Mouse (Mus musculus): ENCODE results near the gene Gria1. TPM values are rescaled to one million over a fixed set of nuclear protein-coding genes. Genes with fewer than 3 reads are reported as not detected.

The Gria1 gene
- polyA plus RNA-seq, 1 experiment: not detected

DNA sequence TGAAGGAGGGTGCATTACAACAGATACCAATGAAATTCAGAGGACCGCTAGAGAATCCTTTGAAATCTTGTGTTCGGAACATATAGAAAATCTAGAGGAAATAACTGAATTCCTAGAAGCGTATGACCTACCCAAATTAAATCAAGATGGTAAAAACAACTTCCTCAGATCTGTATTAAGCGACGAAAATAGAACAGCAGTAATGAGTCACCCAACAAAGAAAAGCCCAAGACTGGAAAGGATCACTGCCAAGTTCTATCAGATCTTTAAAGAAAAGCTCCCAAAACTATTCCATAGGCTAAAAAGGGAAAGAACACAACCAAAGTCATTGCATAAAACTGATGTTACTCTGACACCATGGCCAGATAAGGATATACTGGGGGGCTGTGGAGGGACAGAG, 183.6 kb downstream of the Gria1 start:
- TF ChIP-seq GATA1 (IDR thresholded peaks at IDR 0.05; ENCODE audit: low read length): no peak

DNA sequence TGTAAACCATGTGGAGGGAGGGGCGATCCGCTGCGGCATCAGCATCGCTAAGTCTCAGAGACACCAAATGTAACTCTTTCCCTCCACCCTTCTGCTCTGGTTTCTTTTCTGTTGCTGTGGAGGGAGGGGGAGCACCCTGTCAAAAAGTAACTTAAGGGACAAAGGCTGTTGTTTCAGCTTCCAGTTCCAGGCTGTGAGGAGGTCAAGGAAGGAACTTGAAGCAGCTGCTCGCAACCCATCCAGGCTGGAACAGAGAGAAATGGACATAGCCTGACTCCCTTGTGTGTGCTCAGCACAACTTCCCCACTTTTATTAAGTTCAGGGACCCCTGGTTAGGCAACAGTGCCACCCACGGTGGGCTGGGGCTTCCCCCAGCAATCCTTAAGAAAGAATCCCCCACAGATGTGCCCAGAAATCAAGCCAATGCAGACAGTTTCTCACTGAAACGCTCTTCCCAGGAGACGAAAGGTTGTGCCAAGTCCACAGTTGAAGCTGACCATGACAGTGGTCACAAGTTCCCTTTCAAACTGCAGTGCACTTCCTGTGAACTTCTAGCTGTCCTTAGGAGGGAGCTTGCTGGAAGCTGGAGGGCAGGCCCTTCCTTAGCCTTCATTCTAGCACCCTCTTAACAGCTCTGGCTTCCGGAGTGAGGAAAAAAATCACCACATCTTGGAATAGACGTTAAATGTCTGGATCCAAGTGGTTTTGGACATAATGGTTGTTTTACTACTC, 190.2 kb downstream of the Gria1 start:
- TF ChIP-seq GATA1 (IDR thresholded peaks at IDR 0.05; ENCODE audit: low read length): no peak

DNA sequence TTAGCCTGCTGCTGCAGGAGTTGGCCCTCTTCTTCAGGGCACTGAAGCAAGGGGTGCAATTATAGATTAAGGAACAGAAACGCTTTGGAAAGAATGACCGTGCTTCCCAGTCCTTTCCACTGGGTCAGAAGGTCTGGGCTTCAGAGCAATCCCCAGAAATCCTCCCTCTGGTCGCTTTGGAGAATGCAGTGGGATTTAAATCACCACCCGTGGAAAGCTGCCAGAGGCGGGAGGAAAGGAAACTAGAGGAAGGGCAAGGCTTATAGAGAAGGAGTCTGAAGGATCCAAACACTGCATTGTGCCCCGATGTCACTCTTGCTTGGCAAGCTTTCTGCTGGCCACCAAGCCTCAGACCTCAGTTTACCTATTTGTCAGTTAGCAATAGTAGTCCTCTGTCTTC, 193.2 kb downstream of the Gria1 start:
- no peak for TF ChIP-seq GATA1 (IDR thresholded peaks at IDR 0.05; ENCODE audit: low read length)

DNA sequence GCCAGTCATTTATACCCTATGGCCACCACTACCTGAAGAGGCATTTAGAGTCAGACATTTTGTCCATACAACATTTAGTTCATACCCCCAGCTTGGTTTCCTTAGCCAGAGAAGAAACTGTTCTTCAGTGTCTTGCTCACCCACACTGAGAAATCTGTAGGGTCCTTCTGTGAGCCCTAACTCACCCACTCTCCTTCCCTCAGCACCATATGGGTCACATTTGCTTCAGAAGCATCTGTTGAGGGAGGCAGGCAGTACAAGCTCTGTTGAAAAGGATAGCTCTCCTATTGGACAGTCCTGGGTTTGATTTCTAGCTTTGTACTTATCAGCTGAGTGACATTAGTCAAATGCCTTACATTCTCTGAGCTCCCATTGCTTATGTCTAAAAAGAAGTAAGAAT, 196.1 kb downstream of the Gria1 start:
- TF ChIP-seq GATA1 (IDR thresholded peaks at IDR 0.05; ENCODE audit: low read length): no peak

DNA sequence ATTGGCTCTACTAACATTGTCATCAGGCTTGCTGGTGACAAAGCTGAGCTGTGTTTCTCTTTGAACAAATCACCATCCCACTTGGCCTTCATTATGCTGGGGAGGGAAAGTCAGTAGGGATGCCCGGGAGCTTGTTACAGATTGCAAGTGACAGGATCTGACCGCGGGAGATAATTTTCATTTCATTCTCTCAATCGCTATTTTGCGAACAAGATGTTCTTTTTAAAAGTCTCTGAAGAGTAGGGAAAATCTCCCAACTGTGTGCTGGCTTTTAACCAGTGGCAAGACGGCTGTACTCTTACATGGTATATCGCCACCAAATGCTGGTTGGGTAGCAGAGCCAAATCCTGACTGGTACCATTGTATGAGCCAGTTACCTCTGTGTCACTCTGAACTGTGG, 202.9 kb downstream of the Gria1 start:
- TF ChIP-seq GATA1 (IDR thresholded peaks at IDR 0.05; ENCODE audit: low read length): no peak

DNA sequence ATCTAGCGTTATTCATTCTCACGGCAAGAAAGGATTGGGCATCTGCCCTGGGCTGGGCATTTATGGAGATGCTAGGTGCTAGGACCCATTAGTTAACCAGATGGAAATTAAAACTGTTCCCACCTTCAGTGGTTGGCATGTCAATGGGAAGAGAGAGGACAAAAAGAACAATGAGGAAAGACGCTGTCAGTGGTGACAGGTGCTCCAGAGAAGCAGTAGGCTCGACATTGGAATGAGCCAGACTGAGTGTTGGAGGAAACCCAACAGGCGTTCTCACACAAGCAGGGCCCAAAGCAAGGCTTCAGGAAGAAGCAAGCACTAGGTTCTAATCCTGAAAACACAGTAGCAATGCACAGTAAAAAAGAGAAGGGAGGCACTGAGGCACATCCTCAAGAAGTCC, 203.4 kb downstream of the Gria1 start:
- no peak for TF ChIP-seq GATA1 (IDR thresholded peaks at IDR 0.05; ENCODE audit: low read length)

DNA sequence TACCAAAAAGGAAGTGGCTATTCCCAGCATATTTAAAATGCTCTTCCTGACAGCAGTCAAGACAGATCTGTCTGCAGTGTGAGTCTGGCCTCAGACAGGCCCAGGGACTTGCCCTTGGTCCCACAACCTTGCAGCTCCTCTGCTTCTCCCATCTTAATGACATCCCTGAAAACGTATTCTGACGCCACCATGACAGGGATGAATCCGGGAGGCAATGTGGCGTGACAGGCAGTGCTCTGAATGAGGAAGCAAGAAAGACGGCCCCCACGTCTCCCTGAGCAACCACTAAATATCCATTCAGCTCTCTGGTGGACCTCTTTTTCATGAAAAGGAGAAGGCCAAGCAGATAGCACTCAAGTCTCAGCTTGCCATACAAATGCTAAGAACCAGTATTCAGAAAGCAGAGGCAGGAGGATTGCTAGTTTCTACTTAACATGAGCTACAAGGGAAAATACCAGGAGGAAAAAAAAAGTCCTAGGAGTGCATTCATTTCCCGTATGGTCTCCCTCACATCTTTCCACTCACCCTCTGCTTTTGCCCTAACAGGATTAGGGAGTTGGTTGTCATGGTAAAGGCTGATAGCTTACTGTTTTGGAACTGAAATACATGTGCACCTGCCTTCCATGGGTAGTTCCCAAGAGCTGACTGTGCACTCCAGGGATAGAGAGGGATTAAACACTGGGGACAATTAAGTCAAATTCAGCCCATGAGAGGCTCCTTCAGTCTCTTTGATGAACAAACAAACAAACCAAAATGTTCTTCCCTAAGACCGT, 211.8 kb downstream of the Gria1 start:
- no peak for TF ChIP-seq GATA1 (IDR thresholded peaks at IDR 0.05; ENCODE audit: low read length)

DNA sequence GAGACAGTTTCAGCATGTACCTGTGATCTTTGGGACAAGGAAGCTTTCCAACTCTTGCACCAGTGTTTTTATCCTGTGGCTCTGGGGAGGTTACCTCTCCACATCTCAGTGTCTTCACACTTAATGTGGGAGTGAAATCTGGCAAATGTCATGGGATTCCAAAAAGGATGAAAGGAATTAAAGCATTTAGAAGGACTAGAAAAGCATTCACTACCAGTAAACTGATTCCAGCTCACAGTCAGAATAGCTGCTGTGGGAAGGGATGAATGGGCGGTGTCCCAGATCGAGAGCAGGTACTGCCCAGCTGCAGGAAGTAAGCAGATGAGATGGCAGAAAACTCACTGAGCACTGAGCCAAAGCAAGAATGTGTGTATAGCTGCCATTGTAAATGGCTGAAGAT, 224.3 kb downstream of the Gria1 start:
- TF ChIP-seq GATA1 (IDR thresholded peaks at IDR 0.05; ENCODE audit: low read length): no peak

DNA sequence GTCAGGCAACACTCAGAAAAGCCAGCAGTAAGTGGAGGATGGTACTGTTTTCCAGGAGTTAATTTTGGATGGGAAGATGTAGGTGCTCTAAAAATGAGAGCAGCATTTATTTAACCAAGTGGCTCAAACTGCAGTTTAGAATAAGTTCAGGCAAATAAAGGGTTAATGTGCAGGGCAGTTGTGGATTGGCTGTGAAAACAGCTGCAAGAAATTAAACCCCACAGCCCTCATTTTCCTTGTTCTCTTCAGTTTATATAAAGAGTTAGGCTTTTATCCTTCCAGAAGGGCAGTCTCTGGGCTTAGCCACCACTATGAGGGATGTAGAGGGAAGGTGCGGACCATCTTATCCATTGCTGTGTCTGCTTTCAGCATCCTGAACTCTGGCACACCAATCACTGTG, 225.2 kb downstream of the Gria1 start:
- TF ChIP-seq GATA1 (IDR thresholded peaks at IDR 0.05; ENCODE audit: low read length): no peak

DNA sequence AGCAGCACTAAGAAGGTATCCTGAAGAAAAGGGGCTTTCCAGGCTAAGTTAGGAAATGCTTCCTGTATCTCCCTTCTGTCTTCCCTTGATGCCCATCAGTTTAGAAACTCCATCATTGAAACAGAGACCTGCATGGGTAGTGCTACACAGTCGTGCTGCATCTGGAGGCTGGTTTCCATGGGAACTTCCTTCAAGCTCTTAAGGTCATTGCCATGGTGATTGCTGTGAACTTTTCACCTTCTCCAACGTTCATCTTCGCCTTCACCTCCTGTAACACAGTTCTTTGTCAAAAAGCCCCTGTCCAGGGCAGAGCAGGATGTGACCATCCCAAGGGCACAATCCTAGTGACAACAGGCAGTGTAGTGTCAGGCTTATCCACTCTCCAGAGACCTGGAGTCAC, 228.6 kb downstream of the Gria1 start:
- TF ChIP-seq GATA1 (IDR thresholded peaks at IDR 0.05; ENCODE audit: low read length): no peak

DNA sequence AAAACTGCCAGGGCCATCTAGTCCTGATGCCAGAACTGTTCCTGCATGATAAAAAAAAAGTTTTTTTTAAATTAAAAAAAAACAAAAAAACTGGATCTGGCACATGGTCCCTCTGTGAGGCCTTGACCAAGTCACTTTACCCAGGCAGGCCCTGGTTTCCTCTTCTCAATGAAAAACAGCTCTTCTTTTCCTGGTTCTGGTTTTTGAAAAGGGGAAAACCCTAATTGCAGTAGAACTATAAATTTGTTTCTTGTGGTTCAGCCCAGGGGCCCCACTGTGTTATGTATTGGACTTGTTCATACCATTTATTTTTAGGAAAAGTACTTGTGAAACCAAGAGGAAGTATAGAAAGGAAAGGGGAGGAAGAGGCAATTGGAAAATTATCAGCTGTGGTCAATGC, 232.6 kb downstream of the Gria1 start:
- no peak for TF ChIP-seq GATA1 (IDR thresholded peaks at IDR 0.05; ENCODE audit: low read length)

DNA sequence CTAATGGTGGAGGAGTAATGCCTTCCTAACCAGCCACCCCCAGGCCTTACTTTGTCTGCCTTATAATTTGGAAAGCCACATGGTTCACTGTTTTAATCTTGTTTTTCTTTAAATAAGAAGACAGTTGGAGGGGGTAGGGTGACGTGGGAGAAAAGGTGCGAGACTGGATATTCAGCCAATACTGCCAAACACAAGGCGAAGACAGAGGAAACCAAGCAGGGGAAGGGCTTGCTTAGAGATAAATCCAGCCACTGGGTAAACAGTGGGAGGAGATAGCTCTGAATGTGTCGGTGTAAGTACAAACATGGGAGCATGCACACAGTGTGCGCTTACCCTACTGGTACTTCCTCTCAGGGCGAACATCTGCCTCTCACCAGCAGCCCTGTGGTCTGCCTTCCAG, 233.4 kb downstream of the Gria1 start:
- TF ChIP-seq GATA1 (IDR thresholded peaks at IDR 0.05; ENCODE audit: low read length): no peak

DNA sequence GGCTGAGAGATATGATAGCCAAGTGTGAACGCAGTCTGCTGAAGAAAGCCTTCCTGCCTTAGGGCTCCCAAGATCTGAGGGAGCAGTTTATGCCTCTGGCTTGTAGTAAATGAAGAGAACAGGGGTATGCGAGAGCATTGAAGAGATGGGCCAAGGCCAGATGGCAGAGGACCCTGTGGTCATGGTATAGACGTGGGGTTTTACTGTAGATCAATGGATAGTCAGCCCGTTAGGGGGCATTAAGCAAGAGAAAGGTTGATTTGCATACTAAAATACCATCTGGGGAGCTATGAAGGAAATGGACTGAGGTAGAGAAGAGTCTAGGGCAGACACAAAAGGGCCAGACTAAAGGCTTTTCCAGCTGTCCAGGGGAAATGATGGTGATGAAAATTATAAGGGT, 237.7 kb downstream of the Gria1 start:
- TF ChIP-seq GATA1 (IDR thresholded peaks at IDR 0.05; ENCODE audit: low read length): no peak

DNA sequence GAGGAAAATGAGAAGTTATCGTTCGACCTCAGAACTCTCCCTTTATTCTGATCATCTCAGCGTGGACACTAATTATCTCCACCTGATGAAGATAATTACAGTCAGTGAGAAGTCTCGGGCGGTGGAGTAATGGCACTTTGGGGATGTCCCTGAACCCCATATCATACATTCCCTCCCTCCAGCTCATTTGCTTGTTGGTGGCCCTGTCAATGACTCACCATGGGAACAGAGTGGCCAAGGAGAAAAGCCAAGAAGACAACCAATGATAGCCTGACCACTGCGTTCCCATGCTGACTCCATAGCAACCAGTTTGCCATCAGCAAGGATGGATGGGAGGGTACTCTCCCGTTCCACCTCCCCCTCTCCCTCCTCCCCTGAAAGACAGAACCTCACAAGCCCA, 238.9 kb downstream of the Gria1 start:
- no peak for TF ChIP-seq GATA1 (IDR thresholded peaks at IDR 0.05; ENCODE audit: low read length)

DNA sequence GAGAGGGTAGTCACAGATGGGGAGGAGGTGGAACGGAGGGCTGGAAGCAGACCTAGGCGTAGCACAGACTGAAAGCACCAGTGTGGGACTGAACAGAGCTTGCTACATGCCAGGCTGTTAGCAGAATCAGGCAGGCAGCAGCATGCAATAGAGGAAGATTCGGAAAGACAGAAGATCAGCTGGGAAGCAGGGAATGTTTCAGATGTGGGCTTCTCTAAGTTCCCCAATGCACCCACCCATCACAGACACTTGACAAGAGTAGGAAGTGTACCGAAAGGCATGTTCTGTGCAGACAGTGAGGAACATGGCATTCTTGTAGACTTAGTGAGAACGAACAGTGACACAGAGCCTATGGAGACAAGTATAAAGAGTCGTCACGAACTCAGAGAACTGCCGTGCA, 260.5 kb downstream of the Gria1 start:
- no peak for TF ChIP-seq GATA1 (IDR thresholded peaks at IDR 0.05; ENCODE audit: low read length)

DNA sequence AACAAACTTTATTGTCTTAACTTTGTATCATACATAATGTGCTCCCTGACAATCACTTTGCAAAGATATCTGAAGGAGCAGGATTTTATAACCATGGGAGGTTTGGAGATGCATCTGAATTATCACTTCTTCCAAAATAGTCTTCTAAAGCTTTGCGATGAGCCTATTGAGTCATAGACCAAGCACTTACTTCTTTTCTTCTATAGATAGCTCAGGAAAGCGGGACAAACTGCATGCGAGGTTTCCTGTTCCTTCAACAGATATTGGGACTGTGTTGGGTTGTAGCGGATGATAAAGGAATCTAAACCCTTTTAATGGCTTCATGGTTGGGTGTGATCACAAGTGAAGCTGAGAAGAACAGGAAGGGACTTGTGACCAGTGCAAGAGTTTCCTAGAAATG, 263.5 kb downstream of the Gria1 start:
- TF ChIP-seq GATA1 (IDR thresholded peaks at IDR 0.05; ENCODE audit: low read length): no peak

DNA sequence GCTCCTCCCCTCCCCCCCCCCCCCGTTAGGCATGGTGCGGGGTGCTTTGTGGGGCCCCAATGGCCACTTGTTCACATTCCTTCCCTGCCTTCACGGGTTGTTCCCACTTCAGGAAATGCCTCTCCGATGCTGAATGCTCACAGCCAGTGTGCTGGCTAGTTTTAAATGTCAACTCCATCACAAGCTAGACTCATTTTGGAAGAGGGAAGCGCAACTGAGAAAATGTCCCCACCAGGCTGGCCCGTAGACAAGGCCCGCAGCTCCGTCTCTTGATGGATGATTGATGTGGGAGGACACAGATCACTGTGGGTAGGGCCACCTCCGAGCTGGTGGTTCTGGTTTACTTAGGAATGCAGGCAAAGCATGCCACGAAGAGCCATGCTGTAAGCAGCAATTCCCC, 266.9 kb downstream of the Gria1 start:
- no peak for TF ChIP-seq GATA1 (IDR thresholded peaks at IDR 0.05; ENCODE audit: low read length)

Measured in G1E-ER4 (cell line).